ENCODE assay signal across 12 mouse cellular contexts in the genomic region with DNA sequence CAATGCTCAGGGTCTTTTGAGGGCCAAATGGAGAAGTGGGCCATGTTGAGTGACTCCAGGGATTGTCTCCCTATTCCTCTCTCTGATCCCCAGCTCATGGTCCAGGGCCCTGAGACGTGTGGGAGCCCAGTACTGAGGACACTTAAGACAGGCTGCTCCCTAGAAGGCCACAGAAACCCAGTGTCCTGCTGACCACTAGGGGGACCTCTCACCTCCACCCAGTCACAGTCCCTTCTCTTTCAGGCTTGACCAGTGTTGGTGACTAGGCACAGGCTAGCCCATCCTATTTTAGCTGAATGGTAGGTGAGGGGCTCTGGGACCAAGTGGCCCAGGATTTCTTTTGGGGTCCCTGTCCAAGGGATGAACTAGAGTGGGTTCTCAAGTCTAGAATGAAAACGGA. TPM values are rescaled to one million over a fixed set of nuclear protein-coding genes. Genes with fewer than 3 reads are reported as not detected.
DNase-seq lines count a peak whose midpoint lies in the region; ATAC-seq and TF ChIP-seq lines count a peak whose summit lies in the region.
"Had no signal": no experiment of that assay in that cellular context is flagged by ENCODE, and none has a peak within 500 bp of the region (broad histone marks: within the 10 kb centered on the region; RNA-seq: fewer than 3 reads in every experiment).

No protein-coding gene starts in this region.

- ATAC-seq in lung, embryonic 14.5 days (ENCODE audit: insufficient read depth): no peak
- 0 out of 2 replicates have a peak, but pooled peaks have one; percentile 2 for ATAC-seq in intestine, embryonic 15.5 days
- ATAC-seq in midbrain, embryonic 13.5 days: no peak

- peak; percentile 27 to 67 for DNase-seq in adrenal gland, adult (ENCODE audit: inconsistent age in 2 of 2, low spot score in 1 of 2)
- DNase-seq in adrenal gland, adult 8-10 months: no peak
- no peak for DNase-seq in lung, embryonic 14.5 days
- no peak for DNase-seq in lung, postnatal 10 days
- DNase-seq in right cerebral cortex, postnatal 14 days: no peak
- DNase-seq in embryo, embryonic 9.5 days (ENCODE audit: extremely low spot score): no peak

- H3K4me3 ChIP-seq in lung, embryonic 14.5 days (ENCODE audit: low read depth, low read length): no peak overlapping the region
- no peak overlapping the region for H3K4me3 ChIP-seq in intestine, embryonic 15.5 days (replicated peaks)
- no peak overlapping the region for H3K4me3 ChIP-seq in midbrain, embryonic 13.5 days (replicated peaks)

- peaks cover 40% of the 10 kb centered on the region for H3K27me3 ChIP-seq in lung, embryonic 14.5 days (ENCODE audit: insufficient read depth, low read length)
- H3K27me3 ChIP-seq in intestine, embryonic 15.5 days (replicated peaks): peaks cover 13% of the 10 kb centered on the region
- H3K27me3 ChIP-seq in midbrain, embryonic 13.5 days: no peaks in the 10 kb centered on the region

- no peaks in the 10 kb centered on the region for H3K9me3 ChIP-seq in lung, embryonic 14.5 days (ENCODE audit: low read depth, low read length)
- H3K9me3 ChIP-seq in intestine, embryonic 15.5 days: no peaks in the 10 kb centered on the region
- H3K9me3 ChIP-seq in midbrain, embryonic 13.5 days: no peaks in the 10 kb centered on the region
- H3K9me3 ChIP-seq: embryonic facial prominence, embryonic 12.5 days had no signal

- H3K4me1 ChIP-seq in lung, embryonic 14.5 days (ENCODE audit: insufficient read depth): peaks cover 9% of the 10 kb centered on the region
- peaks cover 35% of the 10 kb centered on the region for H3K4me1 ChIP-seq in intestine, embryonic 15.5 days (replicated peaks)
- peaks cover 36% of the 10 kb centered on the region for H3K4me1 ChIP-seq in midbrain, embryonic 13.5 days (replicated peaks)

- H3K4me2 ChIP-seq in lung, embryonic 14.5 days: no peak overlapping the region
- H3K4me2 ChIP-seq in intestine, embryonic 15.5 days (replicated peaks): no peak overlapping the region
- no peak overlapping the region for H3K4me2 ChIP-seq in midbrain, embryonic 13.5 days (replicated peaks)

- H3K27ac ChIP-seq in lung, embryonic 14.5 days (ENCODE audit: low read depth): no peak overlapping the region
- no peak overlapping the region for H3K27ac ChIP-seq in intestine, embryonic 15.5 days
- peak overlapping the region; percentile 96 for H3K27ac ChIP-seq in midbrain, embryonic 13.5 days
- H3K27ac ChIP-seq: embryonic facial prominence, embryonic 12.5 days had no signal

- H3K36me3 ChIP-seq in lung, embryonic 14.5 days (ENCODE audit: insufficient read depth): no peaks in the 10 kb centered on the region
- no peaks in the 10 kb centered on the region for H3K36me3 ChIP-seq in intestine, embryonic 15.5 days
- H3K36me3 ChIP-seq in midbrain, embryonic 13.5 days: no peaks in the 10 kb centered on the region
- H3K36me3 ChIP-seq: embryonic facial prominence, embryonic 12.5 days; heart, embryonic 12.5 days had no signal

- TF ChIP-seq CTCF in lung, embryonic 14.5 days (IDR thresholded peaks at IDR 0.05; ENCODE audit: low read depth): peak; percentile 61

- 38% methylated on average over 2 of the region's 2 CpGs for WGBS in lung, embryonic 14.5 days
- WGBS in intestine, embryonic 15.5 days: 39% methylated on average over 2 of the region's 2 CpGs
- 60% methylated on average over 2 of the region's 2 CpGs for WGBS in midbrain, embryonic 13.5 days

- no peak overlapping the region for H3K9ac ChIP-seq in lung, embryonic 14.5 days
- no peak overlapping the region for H3K9ac ChIP-seq in intestine, embryonic 15.5 days
- no peak overlapping the region for H3K9ac ChIP-seq in midbrain, embryonic 13.5 days (replicated peaks)

RNA-seq across cellular contexts. Expression of gene Pck1, which starts 17.9 kb away (rescaled TPM):
- 100 to 1,000 TPM; 135 to 516 (median 360) TPM for total RNA-seq in adrenal gland, adult 8-10 months (2022)
- not detected in 2 replicates for polyA plus RNA-seq in lung, embryonic 14.5 days (2014; fragmentation: Nextera tagmentation; extraction: Ambion mirVana)
- polyA plus RNA-seq in intestine, embryonic 15.5 days (2015; fragmentation: Nextera tagmentation; extraction: Ambion mirVana): 7.0 and 8.4 TPM in 2 replicates
- polyA plus RNA-seq in midbrain, embryonic 13.5 days (2015; fragmentation: Nextera tagmentation; extraction: Ambion mirVana): not detected in 2 replicates
- total RNA-seq: left cerebral cortex, postnatal 10 days; neutrophil, adult 5-6 weeks had no signal
- polyA plus RNA-seq: embryonic facial prominence, embryonic 12.5 days had no signal

RNA-seq across cellular contexts. Expression of gene Zbp1, which starts 48.0 kb away (rescaled TPM):
- 1 to 10 TPM; 1.1 to 5.3 (median 2.5) TPM for total RNA-seq in adrenal gland, adult 8-10 months (2022)
- polyA plus RNA-seq in lung, embryonic 14.5 days (2014; fragmentation: Nextera tagmentation; extraction: Ambion mirVana): 0.34 and 0.41 TPM in 2 replicates
- 0.55 and 0.95 TPM in 2 replicates for polyA plus RNA-seq in intestine, embryonic 15.5 days (2015; fragmentation: Nextera tagmentation; extraction: Ambion mirVana)
- polyA plus RNA-seq in midbrain, embryonic 13.5 days (2015; fragmentation: Nextera tagmentation; extraction: Ambion mirVana): 0.27 and 0.50 TPM in 2 replicates
- polyA plus RNA-seq: embryonic facial prominence, embryonic 12.5 days; heart, embryonic 12.5 days had no signal

RNA-seq across cellular contexts. Expression of gene Ctcfl, which starts 51.4 kb away (rescaled TPM):
- under 1 TPM in 2 of 4 experiments, not detected in 2; 0.13 to 0.22 TPM for total RNA-seq in adrenal gland, adult 8-10 months (2022)
- 0.05 and 0.07 TPM in 2 replicates for polyA plus RNA-seq in lung, embryonic 14.5 days (2014; fragmentation: Nextera tagmentation; extraction: Ambion mirVana)
- polyA plus RNA-seq in intestine, embryonic 15.5 days (2015; fragmentation: Nextera tagmentation; extraction: Ambion mirVana): 0.23 and 0.36 TPM in 2 replicates
- 0.10 and 0.15 TPM in 2 replicates for polyA plus RNA-seq in midbrain, embryonic 13.5 days (2015; fragmentation: Nextera tagmentation; extraction: Ambion mirVana)
- total RNA-seq: left cerebral cortex, postnatal 10 days; neutrophil, adult 5-6 weeks had no signal

Comparison
In these comparisons a context has a peak if more than half of its experiments do, and no peak if none do; other contexts are left out.
1. DNase-seq: peak in adrenal gland, adult (2 of 2); none in adrenal gland, adult 8-10 months (single experiment), lung, embryonic 14.5 days (single experiment), lung, postnatal 10 days (single experiment), right cerebral cortex, postnatal 14 days (single experiment) and embryo, embryonic 9.5 days (single experiment).